Mouse (Mus musculus): ENCODE data around the gene Lrrc36. TPM values are rescaled to one million over a fixed set of nuclear protein-coding genes. Genes with fewer than 3 reads are reported as not detected.
A peak's percentile ranks its signal among the peaks of the same experiment; 100 is the strongest.

Gene Lrrc36
- polyA plus RNA-seq, 1 experiment from 2014 or later, result 0.07 TPM

GRCm38 (mm10) chr8:105482123-105482522 lies 68.8 kb downstream of the Lrrc36 start:
- no peaks in the 10 kb centered on the region for H3K4me1 ChIP-seq (ENCODE audit: control insufficient read depth, insufficient read depth, low read length)
- H3K4me3 ChIP-seq (ENCODE audit: low read length), result no peak overlapping the region
- H3K36me3 ChIP-seq (ENCODE audit: control insufficient read depth, insufficient read depth, low read length), result no peaks in the 10 kb centered on the region
- no peaks in the 10 kb centered on the region for H3K9me3 ChIP-seq (ENCODE audit: control insufficient read depth, low read length)
- WGBS, result 84% methylated on average over 8 of the region's 8 CpGs
- no peak overlapping the region for H3K9ac ChIP-seq (ENCODE audit: low read depth, low read length)
- ATAC-seq, result no peak
- no peak overlapping the region for H3K27ac ChIP-seq (ENCODE audit: low read length)
- H3K4me2 ChIP-seq (ENCODE audit: low read depth, low read length), result no peak overlapping the region
- H3K27me3 ChIP-seq (replicated peaks; ENCODE audit: control insufficient read depth, insufficient read depth, low read length), result no peaks in the 10 kb centered on the region

- 49% methylated on average over 14 of the region's 14 CpGs for WGBS
- H3K9me3 ChIP-seq (ENCODE audit: control insufficient read depth, low read length), result no peaks in the 10 kb centered on the region
- ATAC-seq, result peak; percentile 35; the same call in 1 of the 2 replicates
- H3K36me3 ChIP-seq (ENCODE audit: control insufficient read depth, insufficient read depth, low read length), result no peaks in the 10 kb centered on the region
- H3K27ac ChIP-seq (ENCODE audit: low read length), result no peak overlapping the region
- no peak overlapping the region for H3K9ac ChIP-seq (ENCODE audit: low read depth, low read length)
- no peaks in the 10 kb centered on the region for H3K4me1 ChIP-seq (ENCODE audit: control insufficient read depth, insufficient read depth, low read length)
- no peaks in the 10 kb centered on the region for H3K27me3 ChIP-seq (replicated peaks; ENCODE audit: control insufficient read depth, insufficient read depth, low read length)
- no peak overlapping the region for H3K4me3 ChIP-seq (ENCODE audit: low read length)
- H3K4me2 ChIP-seq (ENCODE audit: low read depth, low read length), result no peak overlapping the region
Measured at GRCm38 (mm10) chr8:105483212-105484029, 70.0 kb downstream of the Lrrc36 start.

DNA sequence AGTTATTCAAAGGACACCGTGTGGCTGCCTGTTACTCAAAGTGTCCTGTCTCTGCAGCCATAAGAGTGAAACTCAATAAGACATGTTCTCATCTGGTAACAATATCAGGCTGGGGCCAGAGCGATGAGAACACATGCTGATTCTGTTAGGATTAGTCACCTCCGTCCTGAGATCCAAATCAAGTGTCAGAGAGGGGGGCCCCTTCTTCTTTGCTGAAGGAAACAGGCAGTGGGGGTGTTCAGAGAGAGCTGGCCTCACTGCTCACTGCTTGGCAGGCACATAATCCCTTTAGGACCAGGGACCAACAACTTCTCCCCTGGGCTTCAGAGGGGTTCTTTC lies 70.6 kb downstream of the Lrrc36 start:
- no peaks in the 10 kb centered on the region for H3K9me3 ChIP-seq (ENCODE audit: control insufficient read depth, low read length)
- no peak overlapping the region for H3K4me3 ChIP-seq (ENCODE audit: low read length)
- H3K36me3 ChIP-seq (ENCODE audit: control insufficient read depth, insufficient read depth, low read length), result no peaks in the 10 kb centered on the region
- no peak overlapping the region for H3K27ac ChIP-seq (ENCODE audit: low read length)
- no peaks in the 10 kb centered on the region for H3K4me1 ChIP-seq (ENCODE audit: control insufficient read depth, insufficient read depth, low read length)
- no peaks in the 10 kb centered on the region for H3K27me3 ChIP-seq (replicated peaks; ENCODE audit: control insufficient read depth, insufficient read depth, low read length)
- ATAC-seq, result peak; percentile 11; the same call in 1 of the 2 replicates
- H3K4me2 ChIP-seq (ENCODE audit: low read depth, low read length), result no peak overlapping the region
- 73% methylated on average over 3 of the region's 3 CpGs for WGBS
- no peak overlapping the region for H3K9ac ChIP-seq (ENCODE audit: low read depth, low read length)

GRCm38 (mm10) chr8:105484392-105484791 lies 71.0 kb downstream of the Lrrc36 start:
- Histone ChIP-seq H3K9me3 (ENCODE audit: control insufficient read depth, low read length) (no peaks in the 10 kb centered on the region), H3K36me3 (ENCODE audit: control insufficient read depth, insufficient read depth, low read length) (no peaks in the 10 kb centered on the region), H3K4me1 (ENCODE audit: control insufficient read depth, insufficient read depth, low read length) (no peaks in the 10 kb centered on the region), H3K4me3 (ENCODE audit: low read length) (no peak overlapping the region), H3K4me2 (ENCODE audit: low read depth, low read length) (no peak overlapping the region), H3K27me3 (replicated peaks; ENCODE audit: control insufficient read depth, insufficient read depth, low read length) (no peaks in the 10 kb centered on the region), H3K9ac (ENCODE audit: low read depth, low read length) (no peak overlapping the region), H3K27ac (ENCODE audit: low read length) (no peak overlapping the region)
- 49% methylated on average over 2 of the region's 2 CpGs for WGBS
- peak; percentile 52; the same call in 1 of the 2 replicates for ATAC-seq

DNA sequence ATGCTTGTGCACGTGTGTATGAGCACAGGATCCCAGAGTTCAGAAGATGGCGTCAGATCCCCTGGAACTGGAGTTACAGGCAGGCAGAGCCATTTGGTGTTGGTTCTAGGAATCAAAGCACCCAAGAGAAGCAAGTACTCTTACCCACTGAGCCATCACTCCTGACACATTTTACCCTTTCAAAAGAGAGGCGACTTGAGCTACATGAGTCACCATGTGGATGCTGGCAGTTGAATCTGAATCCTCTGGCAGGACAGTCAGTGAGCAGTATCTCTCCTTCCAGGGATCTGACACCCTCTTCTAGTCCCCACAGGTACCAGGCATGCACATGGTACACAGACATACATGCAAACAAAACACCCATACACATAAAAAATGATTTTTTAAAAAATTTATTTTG lies 74.7 kb downstream of the Lrrc36 start:
- Histone ChIP-seq H3K9me3 (ENCODE audit: control insufficient read depth, low read length) (no peaks in the 10 kb centered on the region), H3K27ac (ENCODE audit: low read length) (no peak overlapping the region), H3K27me3 (replicated peaks; ENCODE audit: control insufficient read depth, insufficient read depth, low read length) (no peaks in the 10 kb centered on the region), H3K9ac (ENCODE audit: low read depth, low read length) (no peak overlapping the region), H3K36me3 (ENCODE audit: control insufficient read depth, insufficient read depth, low read length) (no peaks in the 10 kb centered on the region), H3K4me2 (ENCODE audit: low read depth, low read length) (no peak overlapping the region), H3K4me3 (ENCODE audit: low read length) (no peak overlapping the region), H3K4me1 (ENCODE audit: control insufficient read depth, insufficient read depth, low read length) (no peaks in the 10 kb centered on the region)
- 66% methylated on average over 3 of the region's 3 CpGs for WGBS
- no peak for ATAC-seq

DNA sequence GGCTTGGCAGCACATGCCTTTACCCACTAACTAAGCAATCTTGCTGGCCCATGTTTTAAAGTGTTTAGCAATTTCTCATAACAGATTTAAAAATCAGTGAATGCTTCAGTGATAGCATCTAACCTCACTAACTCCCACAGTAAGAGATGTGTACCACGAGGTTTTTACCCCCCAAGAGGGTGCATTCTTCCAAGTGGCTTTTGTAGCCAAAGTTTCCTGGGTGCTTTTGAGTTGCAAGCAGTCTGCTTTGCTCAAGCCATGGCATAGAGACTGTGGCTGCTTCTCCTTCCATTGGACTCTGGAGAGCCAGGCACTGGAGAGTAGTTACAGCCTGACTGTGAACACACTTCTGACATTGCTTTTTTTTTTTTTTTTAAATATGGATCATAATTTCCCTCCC lies 75.9 kb downstream of the Lrrc36 start:
- Histone ChIP-seq H3K9ac (ENCODE audit: low read depth, low read length) (no peak overlapping the region), H3K4me3 (ENCODE audit: low read length) (no peak overlapping the region), H3K9me3 (ENCODE audit: control insufficient read depth, low read length) (no peaks in the 10 kb centered on the region), H3K27me3 (replicated peaks; ENCODE audit: control insufficient read depth, insufficient read depth, low read length) (no peaks in the 10 kb centered on the region), H3K4me2 (ENCODE audit: low read depth, low read length) (no peak overlapping the region), H3K4me1 (ENCODE audit: control insufficient read depth, insufficient read depth, low read length) (no peaks in the 10 kb centered on the region), H3K27ac (ENCODE audit: low read length) (no peak overlapping the region), H3K36me3 (ENCODE audit: control insufficient read depth, insufficient read depth, low read length) (no peaks in the 10 kb centered on the region)
- ATAC-seq, result no peak
- WGBS, result 41% methylated on average over 1 of the region's 1 CpGs

- ATAC-seq, result no peak
- Histone ChIP-seq H3K27ac (ENCODE audit: low read length) (no peak overlapping the region), H3K4me2 (ENCODE audit: low read depth, low read length) (no peak overlapping the region), H3K27me3 (replicated peaks; ENCODE audit: control insufficient read depth, insufficient read depth, low read length) (no peaks in the 10 kb centered on the region), H3K9me3 (ENCODE audit: control insufficient read depth, low read length) (no peaks in the 10 kb centered on the region), H3K9ac (ENCODE audit: low read depth, low read length) (no peak overlapping the region), H3K4me3 (ENCODE audit: low read length) (no peak overlapping the region), H3K4me1 (ENCODE audit: control insufficient read depth, insufficient read depth, low read length) (peaks cover 20% of the 10 kb centered on the region), H3K36me3 (ENCODE audit: control insufficient read depth, insufficient read depth, low read length) (no peaks in the 10 kb centered on the region)
- WGBS, result 48% methylated on average over 3 of the region's 3 CpGs
Measured at GRCm38 (mm10) chr8:105493495-105493894, 80.1 kb downstream of the Lrrc36 start.

DNA sequence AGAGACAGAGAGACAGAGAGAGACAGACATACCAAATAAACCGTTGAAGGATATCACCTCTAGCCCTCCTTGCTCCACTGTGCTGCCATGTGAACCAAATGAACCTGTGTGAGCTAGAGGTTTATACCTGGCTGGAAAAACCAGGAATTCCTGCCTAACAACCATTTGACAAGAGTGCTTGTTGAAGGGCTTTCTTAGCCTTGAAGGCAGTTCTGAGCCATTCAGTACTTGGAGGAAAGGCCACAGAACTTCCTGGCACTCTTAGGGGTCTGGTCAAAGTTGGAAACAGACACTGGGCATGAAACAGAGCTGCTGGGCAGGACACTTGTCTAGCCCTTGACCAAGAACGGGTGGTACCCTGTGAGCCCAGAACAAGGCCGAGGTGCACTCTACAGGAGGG lies 81.2 kb downstream of the Lrrc36 start:
- Histone ChIP-seq H3K4me3 (ENCODE audit: low read length) (no peak overlapping the region), H3K4me1 (ENCODE audit: control insufficient read depth, insufficient read depth, low read length) (peaks cover 20% of the 10 kb centered on the region), H3K9me3 (ENCODE audit: control insufficient read depth, low read length) (no peaks in the 10 kb centered on the region), H3K4me2 (ENCODE audit: low read depth, low read length) (no peak overlapping the region), H3K9ac (ENCODE audit: low read depth, low read length) (no peak overlapping the region), H3K36me3 (ENCODE audit: control insufficient read depth, insufficient read depth, low read length) (no peaks in the 10 kb centered on the region), H3K27ac (ENCODE audit: low read length) (no peak overlapping the region), H3K27me3 (replicated peaks; ENCODE audit: control insufficient read depth, insufficient read depth, low read length) (no peaks in the 10 kb centered on the region)
- WGBS, result 76% methylated on average over 3 of the region's 3 CpGs
- ATAC-seq, result no peak

DNA sequence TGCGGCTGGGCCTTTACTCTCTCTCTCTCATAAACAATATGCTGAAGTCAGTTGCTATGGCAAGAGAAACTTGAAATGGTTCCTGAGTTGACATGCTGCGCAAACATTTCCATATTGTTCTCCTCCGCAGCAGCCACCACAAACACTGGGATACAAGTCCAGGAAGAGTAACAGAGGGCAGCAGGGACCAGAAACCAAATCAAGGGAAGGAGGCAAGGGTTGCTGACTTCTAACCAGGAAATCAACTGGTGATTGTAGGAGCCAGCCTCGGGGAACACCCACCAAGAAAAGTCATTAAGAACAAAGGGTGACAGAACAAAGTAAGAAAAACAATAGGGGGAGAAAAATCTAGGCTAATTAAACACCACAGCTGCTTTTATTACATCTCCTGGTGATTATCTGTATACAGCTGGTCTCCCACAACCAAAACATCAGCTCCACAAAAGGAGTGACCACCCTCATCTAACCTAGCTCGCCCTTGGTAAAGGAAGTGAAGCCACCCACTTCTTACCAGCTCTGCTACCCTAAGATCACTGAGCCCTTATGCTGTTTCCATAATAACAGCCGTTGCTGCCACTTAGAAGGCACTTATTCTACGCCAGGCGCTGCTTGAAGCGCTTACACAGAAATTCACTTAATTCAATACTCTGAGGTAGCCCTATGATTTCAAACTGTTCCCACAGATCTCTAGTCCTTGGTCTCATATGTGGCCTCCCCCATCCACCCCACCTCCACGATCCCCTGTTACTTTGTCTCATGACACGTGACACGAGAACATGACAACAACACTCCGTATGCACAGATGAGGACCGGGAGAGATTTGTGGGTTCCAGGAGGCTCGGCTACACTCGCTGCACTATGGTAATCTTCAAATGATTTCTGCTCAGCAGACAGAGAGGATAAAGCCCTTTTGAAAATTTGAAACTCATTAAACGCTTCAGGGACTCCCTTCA lies 82.3 kb downstream of the Lrrc36 start:
- Histone ChIP-seq H3K9ac (ENCODE audit: low read depth, low read length) (peak overlapping the region; percentile 92; the same call in 1 of the 2 replicates), H3K4me2 (ENCODE audit: low read depth, low read length) (peak overlapping the region; percentile 83), H3K9me3 (ENCODE audit: control insufficient read depth, low read length) (no peaks in the 10 kb centered on the region), H3K4me3 (ENCODE audit: low read length) (peak overlapping the region; percentile 84), H3K27me3 (replicated peaks; ENCODE audit: control insufficient read depth, insufficient read depth, low read length) (no peaks in the 10 kb centered on the region), H3K27ac (ENCODE audit: low read length) (peak overlapping the region; percentile 4; the same call in 1 of the 2 replicates), H3K4me1 (ENCODE audit: control insufficient read depth, insufficient read depth, low read length) (peaks cover 20% of the 10 kb centered on the region), H3K36me3 (ENCODE audit: control insufficient read depth, insufficient read depth, low read length) (no peaks in the 10 kb centered on the region)
- 44% methylated on average over 17 of the region's 17 CpGs for WGBS
- no peak for ATAC-seq
